Mouse (Mus musculus) heart, postnatal 36 days (tissue): ENCODE results near the gene Mrpl12. TPM values are rescaled to one million over a fixed set of nuclear protein-coding genes. Genes with fewer than 3 reads are reported as not detected.

Experiments
- DNase-seq, 2 experiments: peaks; one replicate each; pipeline ENCODE4 v3.0.0; 2021 to 2022
- intact Hi-C: fragments of 180-260 bp; cut with DNase I; formaldehyde crosslinking; loops from one replicate; pipeline ENCODE4 v1.15.1; 2025
- total RNA-seq, 2 experiments: library from RNA; stranded (reverse); gene quantifications; 2 replicates each; pipeline ENCODE4 v1.2.3; 2021

The Mrpl12 gene
- total RNA-seq, 2 experiments from 2014 or later = 222 to 245 TPM

- intact Hi-C loops = no loop called here
- no peak for DNase-seq
Observed at GRCm38 (mm10) chr11:120530085-120530964, 45.9 kb downstream of the Mrpl12 start, which contains the start of gene Gcgr. Gene Gcgr, plus strand, starts transcription at chr11:120530699.

- DNase-seq = no peak
- intact Hi-C loops = no loop called here
Observed at GRCm38 (mm10) chr11:120531646-120532045, 47.2 kb downstream of the Mrpl12 start.

- intact Hi-C loops = no loop called here
- no peak for DNase-seq
Observed at GRCm38 (mm10) chr11:120534093-120534492, 49.7 kb downstream of the Mrpl12 start.

- intact Hi-C loops = no loop called here
Observed at GRCm38 (mm10) chr11:120535145-120535544, 50.7 kb downstream of the Mrpl12 start.

GRCm38 (mm10) chr11:120535804-120536203, 51.4 kb downstream of the Mrpl12 start:
- intact Hi-C loops = no loop called here

More at GRCm38 (mm10) chr11:120535145-120535544, 50.7 kb downstream of the Mrpl12 start:
- no peak for DNase-seq

GRCm38 (mm10) chr11:120538485-120538884, 54.1 kb downstream of the Mrpl12 start:
- intact Hi-C loops = no loop called here

More at GRCm38 (mm10) chr11:120535804-120536203, 51.4 kb downstream of the Mrpl12 start:
- no peak for DNase-seq

More at GRCm38 (mm10) chr11:120538485-120538884, 54.1 kb downstream of the Mrpl12 start:
- DNase-seq = peak; percentile 66 to 80

Other genes starting within 250 kb of the Mrpl12 start
- 100 to 1,000 TPM; 218 to 338 TPM for gene Actg1, start 136.1 kb upstream of the Mrpl12 start, total RNA-seq
- not detected for gene Fscn2, start 123.1 kb upstream of the Mrpl12 start, total RNA-seq
- gene Faap100, start 105.8 kb upstream of the Mrpl12 start, total RNA-seq = 10 to 100 TPM; 13.8 to 15.4 TPM
- 10 to 100 TPM; 60.4 to 62.2 TPM for gene Nploc4, start 46.9 kb upstream of the Mrpl12 start, total RNA-seq
- gene Tspan10, start 42.0 kb upstream of the Mrpl12 start, total RNA-seq = 1 to 10 TPM in 1 of 2 experiments, under 1 TPM in 1; 0.35 to 1.2 TPM
- under 1 TPM in 1 of 2 experiments, not detected in 1; 0.75 TPM for gene Pde6g, start 31.1 kb upstream of the Mrpl12 start, total RNA-seq
- 10 to 100 TPM; 54.1 to 61.4 TPM for gene Oxld1, start 26.5 kb upstream of the Mrpl12 start, total RNA-seq
- 1 to 10 TPM; 5.9 to 6.4 TPM for gene Ccdc137, start 26.5 kb upstream of the Mrpl12 start, total RNA-seq
- gene Arl16, start 17.0 kb upstream of the Mrpl12 start, total RNA-seq = 10 to 100 TPM in 1 of 2 experiments, 1 to 10 TPM in 1; 8.6 to 12.2 TPM
- gene Slc25a10, start 7.2 kb downstream of the Mrpl12 start, total RNA-seq = 10 to 100 TPM; 13.4 to 15.0 TPM
- gene Gcgr, start 46.1 kb downstream of the Mrpl12 start, total RNA-seq = 1 to 10 TPM in 1 of 2 experiments, under 1 TPM in 1; 0.80 to 1.2 TPM
- 10 to 100 TPM; 43.1 to 43.7 TPM for gene Mcrip1, start 65.1 kb downstream of the Mrpl12 start, total RNA-seq
- under 1 TPM in 1 of 2 experiments, not detected in 1; 0.67 TPM for gene Ppp1r27, start 66.5 kb downstream of the Mrpl12 start, total RNA-seq
- gene P4hb, start 88.6 kb downstream of the Mrpl12 start, total RNA-seq = 100 to 1,000 TPM; 252 to 258 TPM
- gene Arhgdia, start 97.0 kb downstream of the Mrpl12 start, total RNA-seq = 100 to 1,000 TPM; 147 to 150 TPM
- gene Alyref, start 113.8 kb downstream of the Mrpl12 start, total RNA-seq = 10 to 100 TPM; 46.4 to 47.8 TPM
- 10 to 100 TPM; 75.6 to 87.1 TPM for gene Anapc11, start 113.8 kb downstream of the Mrpl12 start, total RNA-seq
- gene Npb, start 123.9 kb downstream of the Mrpl12 start, total RNA-seq = not detected
- gene Pcyt2, start 133.3 kb downstream of the Mrpl12 start, total RNA-seq = 10 to 100 TPM; 48.2 to 54.6 TPM
- gene Sirt7, start 140.6 kb downstream of the Mrpl12 start, total RNA-seq = 10 to 100 TPM; 10.0 to 10.1 TPM
- 10 to 100 TPM; 39.3 to 43.8 TPM for gene Mafg, start 149.0 kb downstream of the Mrpl12 start, total RNA-seq
- 1 to 10 TPM; 1.2 to 1.3 TPM for gene Pycr1, start 159.2 kb downstream of the Mrpl12 start, total RNA-seq
- gene Myadml2, start 163.5 kb downstream of the Mrpl12 start, total RNA-seq = 10 to 100 TPM; 76.1 to 78.1 TPM
- gene Notum, start 176.6 kb downstream of the Mrpl12 start, total RNA-seq = not detected
- gene Aspscr1, start 188.4 kb downstream of the Mrpl12 start, total RNA-seq = 10 to 100 TPM; 42.2 to 43.0 TPM
- gene Cenpx, start 229.1 kb downstream of the Mrpl12 start, total RNA-seq = 10 to 100 TPM; 33.1 to 38.3 TPM
- 1 to 10 TPM; 5.3 to 7.0 TPM for gene Lrrc45, start 229.3 kb downstream of the Mrpl12 start, total RNA-seq
- gene Rac3, start 236.9 kb downstream of the Mrpl12 start, total RNA-seq = 1 to 10 TPM in 1 of 2 experiments, under 1 TPM in 1; 0.36 to 1.6 TPM
- gene Dcxr, start 242.7 kb downstream of the Mrpl12 start, total RNA-seq = 10 to 100 TPM in 1 of 2 experiments, 1 to 10 TPM in 1; 9.2 to 12.0 TPM
- gene Cbr2, start 247.5 kb downstream of the Mrpl12 start, total RNA-seq = 10 to 100 TPM; 14.4 to 19.7 TPM